Mouse (Mus musculus): ENCODE measurements around the gene Thtpa.

The Thtpa gene

DNA sequence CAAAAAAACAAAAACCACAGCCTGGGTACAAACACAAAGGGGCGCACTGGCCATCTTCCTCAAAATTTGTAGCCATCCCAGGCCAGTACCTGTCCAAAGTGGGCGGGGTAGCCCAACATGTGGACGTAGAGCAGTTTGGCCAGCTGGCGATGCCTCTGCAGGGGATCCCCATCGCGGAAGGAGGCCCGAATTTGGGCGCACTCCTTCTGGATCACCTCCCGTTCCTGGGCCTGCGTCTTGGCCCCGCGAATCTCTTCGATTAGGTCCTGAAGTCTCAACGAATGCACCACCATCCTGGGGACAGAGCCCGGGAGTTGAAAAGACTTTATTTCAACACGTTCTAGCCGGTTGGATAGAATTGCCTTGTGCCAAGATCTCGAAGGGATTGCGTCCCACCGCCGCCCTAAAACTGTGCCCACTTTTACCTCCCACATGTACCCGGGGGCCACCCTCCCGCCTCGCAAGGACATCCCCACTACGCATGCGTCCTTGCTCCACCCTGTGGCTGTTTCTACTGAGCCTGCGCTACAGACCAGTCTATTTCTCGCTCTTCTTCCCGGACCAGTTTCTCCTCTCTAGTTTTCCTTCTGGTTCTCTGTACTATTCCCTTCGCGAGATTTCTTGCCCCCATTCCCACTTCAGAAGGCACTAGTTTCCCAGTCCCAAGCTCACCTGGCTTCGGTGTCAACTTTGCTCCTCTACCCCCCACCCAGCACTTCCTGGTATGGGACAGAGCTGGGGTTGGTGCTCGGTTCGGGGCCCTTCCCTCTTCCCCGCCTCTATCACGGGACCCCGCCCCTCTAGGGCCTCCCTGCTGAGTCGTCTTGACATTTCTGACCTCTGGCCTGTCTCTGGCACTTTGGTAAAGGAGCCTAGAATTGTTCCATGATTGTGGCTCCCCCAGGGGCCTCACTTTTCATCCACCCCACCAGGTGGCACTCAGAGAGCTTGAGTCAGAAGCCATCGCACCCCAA is 11.5 kb downstream of the Thtpa start, which contains the start of gene Ap1g2:
Ap1g2 (minus strand) TSS at position 758 of the 974 bp plus-strand sequence.
- DNase-seq (ENCODE audit: low spot score), result peak; percentile 82

DNA sequence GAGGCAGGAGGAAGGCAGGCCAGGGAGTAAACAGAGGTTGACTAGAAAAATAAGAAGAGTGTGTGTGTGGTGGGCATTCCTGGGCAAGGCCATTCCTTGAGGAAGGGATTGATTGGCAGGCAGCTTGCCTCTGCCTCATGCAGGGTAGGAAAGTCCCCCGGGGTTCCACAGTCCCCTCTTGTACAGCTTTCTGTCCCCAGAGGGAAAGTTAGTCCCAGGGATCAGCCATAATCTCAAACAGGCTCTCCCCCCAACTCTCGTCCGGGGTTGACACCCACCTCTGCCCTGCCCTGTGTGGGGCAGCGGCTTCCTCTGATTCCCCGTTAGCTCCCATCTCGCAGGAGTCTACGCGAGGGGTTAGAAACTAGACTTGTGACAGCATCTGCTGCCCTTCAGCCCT is 12.4 kb downstream of the Thtpa start:
- DNase-seq (ENCODE audit: low spot score), result no peak

DNA sequence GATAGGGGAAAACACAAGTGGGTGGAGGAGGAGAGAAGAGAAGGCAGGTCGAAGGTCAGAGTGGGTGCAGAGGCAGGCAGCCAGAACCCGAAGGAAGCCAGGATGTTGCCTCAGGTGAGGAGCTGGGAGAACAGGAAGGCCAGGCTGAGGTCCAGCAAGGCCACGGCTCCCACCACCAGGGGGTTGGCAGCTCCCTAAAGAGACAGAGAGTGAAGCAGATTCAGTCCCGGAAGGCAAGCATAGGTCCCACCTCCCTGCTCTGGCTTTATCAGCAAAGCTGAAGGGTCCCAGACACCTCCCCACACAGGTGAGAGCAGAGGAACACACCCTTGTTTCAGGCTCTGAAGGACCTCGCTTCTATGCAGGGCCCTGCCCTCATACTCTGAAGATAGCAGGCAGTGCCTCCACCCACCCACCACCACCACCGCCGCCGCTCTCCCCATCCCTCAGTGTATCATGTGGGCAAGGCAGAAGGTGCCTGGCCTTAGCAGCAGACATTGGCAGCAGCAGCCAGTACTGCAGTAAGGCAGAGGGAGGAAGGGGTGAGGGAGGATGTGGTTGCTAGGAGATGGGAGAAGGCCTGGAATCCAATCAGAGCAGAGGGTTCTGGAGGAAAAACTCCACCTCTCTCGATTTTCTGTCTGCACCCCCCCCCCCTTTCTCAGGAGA is 13.8 kb downstream of the Thtpa start:
- peak; percentile 77 for DNase-seq (ENCODE audit: low spot score)

DNA sequence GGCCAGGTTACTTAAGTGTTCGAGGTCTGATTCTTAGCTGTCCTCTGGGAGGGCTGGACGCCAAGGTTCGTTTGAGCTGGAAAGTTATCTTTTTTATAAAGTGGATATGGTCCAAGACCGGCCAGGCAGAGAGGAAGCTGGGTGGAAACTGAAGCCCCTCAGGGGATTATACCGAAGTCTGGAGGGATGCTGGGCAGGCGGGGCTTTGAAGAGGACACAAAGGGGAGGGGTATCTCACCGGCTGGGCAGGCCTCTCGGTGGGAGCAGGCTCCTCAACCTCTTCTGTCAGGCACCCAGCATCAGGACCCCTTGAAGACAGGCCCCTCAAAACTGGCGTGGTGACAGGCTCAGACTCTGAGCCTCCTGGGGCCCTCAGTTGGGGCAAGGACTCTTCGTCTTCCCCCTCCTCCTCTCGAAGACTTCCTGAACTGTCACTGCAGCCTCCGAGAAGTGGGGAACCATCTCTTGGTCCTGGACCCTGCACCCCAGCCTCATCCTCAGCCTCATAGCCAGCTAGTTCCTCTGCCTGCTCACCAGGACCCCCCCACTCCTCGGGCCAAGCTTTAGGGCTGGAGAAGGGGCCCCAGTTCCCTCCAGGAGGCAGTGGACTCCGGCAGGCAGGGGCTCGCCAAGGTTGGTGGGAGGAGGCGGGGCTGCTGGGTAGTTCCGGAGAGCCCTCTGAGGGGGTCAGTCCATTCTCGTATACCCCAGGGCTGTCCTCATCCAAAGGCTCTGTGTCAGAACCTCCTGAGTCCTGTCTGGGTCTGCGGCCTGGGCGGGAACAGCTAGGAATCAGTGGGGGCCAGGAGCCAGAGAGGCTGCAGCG is 14.7 kb downstream of the Thtpa start:
- no peak for DNase-seq (ENCODE audit: low spot score)

DNA sequence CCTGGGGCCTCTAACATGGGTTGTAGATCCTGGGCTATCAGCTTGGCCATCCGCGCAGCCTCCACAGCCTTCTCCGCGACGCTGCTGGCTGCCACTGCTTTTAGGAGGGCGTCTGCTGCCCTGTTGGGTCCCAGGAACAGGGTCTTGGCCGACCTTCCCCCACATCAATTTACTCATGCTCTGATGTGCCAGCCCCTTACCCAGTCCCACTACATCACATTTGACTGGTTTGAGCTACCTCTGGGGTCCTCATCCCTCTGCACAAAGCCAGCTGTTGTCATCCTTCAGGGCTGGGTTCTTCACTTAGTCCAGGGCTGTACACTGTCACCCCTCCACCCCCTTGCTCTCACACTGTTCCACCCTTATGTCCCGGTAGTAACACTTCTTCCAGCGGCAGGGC is 15.5 kb downstream of the Thtpa start:
- DNase-seq (ENCODE audit: low spot score), result no peak

DNA sequence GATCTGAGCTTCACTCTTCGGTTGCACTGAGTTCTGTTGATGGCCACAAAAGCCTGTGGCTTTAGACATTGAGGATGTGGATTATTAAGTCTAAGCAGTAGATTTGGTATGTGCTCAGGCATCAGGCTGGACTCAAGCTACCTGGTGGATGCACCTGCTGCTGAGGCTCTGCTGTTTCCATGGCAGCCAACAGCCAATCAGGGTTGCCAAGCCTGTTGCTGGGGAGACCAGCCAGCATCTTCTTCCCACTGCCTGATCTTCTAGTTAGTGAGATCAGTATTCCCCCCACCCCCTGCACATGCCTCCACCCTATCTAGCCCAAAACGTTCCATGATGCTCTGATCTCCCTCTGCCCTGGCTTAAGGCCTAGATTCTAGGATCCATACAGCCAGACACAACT is 17.1 kb downstream of the Thtpa start:
- peak; percentile 68 for DNase-seq (ENCODE audit: low spot score)

DNA sequence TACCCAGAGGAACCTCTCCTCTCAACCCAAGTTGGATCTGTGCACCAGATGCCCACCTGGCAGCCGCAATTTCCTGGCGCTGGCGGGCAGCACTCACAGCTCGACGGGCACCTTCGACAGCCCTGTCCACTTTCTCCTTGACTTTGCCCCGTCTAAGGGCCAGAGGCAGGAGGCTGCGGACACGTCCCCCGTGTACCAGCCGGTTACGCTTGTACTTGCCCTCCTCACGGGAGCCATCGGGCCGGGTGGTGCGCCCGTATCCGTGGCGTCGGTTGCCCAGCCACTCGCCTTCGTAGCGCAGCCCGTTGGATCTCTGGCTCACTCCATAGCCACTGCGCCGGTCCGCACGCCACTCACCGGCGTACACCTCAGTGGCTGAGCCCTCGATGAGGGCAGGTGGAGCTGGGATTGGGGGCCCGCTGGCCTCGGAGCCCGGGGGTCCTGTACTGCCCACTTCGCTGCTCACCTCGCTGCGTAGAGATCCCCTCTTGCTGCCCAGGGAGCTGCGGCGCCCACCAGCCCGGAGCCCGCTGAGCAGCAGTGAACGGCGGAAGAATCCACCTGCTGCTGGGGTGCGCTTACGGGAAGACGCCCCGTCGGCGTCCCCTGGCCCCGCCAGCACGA is 18.9 kb downstream of the Thtpa start:
- DNase-seq (ENCODE audit: low spot score), result no peak

DNA sequence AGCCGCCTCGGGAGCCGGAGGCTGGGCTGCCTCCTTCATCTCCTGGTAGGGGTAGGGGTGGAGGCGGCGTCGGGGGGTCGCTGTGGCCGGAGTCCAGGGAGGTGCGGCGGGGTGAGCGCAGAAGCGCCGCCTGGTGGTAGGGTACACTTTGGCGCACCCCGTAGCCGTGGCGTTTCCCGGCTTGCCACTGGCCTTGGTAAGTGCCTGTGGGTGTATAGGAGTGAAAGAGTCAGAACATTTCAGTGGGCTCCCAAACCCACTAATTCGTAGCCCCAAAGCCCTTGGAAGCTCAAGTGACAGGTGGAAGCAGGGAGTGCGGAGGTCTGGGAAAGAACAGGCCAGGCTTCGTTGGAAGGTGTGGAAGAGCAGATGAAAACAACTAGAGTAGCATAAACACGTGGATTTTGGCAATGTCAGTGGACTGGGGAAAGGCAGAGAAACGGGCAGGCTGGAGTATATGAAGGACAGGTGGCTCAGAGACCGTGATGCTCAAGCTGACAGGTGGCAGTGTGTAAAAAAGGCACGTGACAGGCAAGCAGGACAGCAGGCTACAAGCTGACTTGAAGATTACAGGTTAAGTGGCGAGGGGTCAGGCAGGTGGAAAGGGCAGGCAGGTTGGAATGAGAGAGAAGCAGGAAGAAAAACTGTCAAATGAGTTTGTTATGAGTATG is 19.5 kb downstream of the Thtpa start:
- DNase-seq (ENCODE audit: low spot score), result no peak

DNA sequence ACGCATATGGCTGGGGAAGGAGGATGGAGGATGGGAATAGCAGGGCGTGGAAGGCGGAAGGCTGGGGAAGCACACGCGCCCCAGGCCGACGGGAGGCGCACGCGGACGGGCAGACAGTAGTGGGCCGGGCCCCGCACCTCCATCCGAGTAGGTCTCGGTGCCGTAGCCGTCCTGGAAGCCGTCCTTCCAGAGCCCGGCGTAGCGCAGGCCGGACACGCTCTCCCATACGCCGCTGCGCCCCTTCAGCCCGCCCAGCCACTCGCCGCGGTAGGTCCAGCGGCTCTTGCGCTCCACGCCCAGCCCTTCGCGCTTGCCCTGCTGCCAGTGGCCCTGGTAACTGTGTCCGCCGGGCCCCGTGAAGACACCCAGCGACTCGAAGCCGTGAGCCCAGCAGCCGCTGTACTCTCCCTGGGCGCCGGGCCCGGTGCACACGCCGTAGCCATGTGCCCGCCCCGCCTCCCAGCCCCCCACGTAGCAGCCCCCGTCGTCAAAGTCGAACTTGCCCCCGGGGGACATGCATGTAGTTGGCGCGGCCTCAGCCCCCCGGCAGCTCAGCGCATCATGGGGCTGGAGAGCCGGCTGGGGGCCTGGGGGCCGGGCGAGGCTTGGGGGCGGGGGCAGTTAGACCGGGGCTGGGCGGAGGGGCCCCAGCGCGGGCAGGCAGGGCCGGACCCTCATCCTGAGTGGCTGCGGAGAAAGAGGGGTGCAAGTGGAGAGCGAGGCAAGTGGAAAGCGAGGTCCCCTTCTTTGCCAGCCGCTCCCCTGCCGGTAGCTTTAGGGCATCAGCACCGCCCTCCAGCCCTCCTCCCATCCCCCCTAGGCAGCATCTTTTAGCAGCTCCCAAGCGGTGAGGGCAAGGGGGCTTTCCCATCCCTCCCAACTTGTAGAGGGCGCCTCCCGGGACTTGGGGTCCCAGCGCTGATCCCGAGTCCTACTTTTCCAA is 20.4 kb downstream of the Thtpa start:
- DNase-seq (ENCODE audit: low spot score), result no peak

DNA sequence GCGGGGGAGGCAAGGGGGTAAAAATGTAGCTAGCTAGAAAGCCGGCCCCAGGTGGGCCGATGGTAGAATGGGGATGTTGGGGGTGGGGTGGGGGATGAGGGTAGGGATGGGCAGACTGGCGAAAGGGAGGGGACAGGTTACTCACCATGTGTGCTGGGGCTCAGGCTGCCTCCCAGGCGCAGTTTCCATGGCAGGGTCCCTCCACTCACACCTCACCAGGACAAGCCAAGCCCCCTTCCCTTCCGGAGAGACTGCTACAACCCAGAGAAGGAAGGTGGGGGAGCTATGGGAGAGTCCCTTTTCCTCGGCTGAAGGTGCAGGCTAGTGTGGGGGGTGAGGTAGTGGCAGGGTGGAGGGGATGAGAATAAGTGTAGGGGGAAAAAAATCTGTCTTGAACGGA is 21.3 kb downstream of the Thtpa start:
- no peak for DNase-seq (ENCODE audit: low spot score)

DNA sequence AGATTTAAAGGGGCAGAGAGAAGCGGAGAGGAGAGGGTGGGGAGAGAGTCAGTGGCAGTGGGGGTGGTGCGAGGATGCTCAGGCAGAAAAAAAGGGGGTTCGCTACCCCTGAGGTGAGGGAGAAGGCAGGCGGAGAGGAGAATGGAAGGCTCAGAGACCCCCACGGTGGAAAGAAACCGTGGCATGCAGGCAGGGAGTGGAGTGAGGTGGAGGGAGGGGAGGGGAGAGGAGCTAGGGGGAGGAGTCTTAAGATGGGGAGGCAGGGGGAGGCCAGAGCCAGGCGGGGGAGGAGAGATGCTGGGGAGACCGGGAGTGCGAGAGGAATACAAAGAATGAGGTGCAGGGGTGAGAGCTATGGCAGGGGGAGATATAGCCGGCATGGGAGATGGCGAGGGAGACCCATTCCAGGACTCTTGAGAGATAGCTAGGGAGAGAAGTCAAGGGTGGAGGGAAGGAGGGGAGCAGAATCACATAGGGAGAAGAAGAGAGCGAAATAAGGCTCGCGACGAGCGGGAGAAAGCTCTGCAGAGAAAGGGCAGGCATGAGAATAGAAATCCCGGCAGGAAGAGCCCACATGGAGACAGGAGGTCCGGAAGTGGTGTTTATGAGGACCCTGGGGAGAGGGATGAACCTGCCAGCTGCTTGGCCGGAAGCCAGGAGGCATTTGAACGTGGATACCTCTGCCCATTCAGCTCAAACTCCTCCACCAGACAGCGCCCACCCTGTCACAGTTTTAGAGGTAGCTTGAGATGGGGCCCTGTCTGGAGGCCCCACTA is 22.0 kb downstream of the Thtpa start, which contains the start of gene Jph4:
Jph4 (minus strand) TSS at position 511 of the 776 bp plus-strand sequence.
- DNase-seq (ENCODE audit: low spot score), result no peak

DNA sequence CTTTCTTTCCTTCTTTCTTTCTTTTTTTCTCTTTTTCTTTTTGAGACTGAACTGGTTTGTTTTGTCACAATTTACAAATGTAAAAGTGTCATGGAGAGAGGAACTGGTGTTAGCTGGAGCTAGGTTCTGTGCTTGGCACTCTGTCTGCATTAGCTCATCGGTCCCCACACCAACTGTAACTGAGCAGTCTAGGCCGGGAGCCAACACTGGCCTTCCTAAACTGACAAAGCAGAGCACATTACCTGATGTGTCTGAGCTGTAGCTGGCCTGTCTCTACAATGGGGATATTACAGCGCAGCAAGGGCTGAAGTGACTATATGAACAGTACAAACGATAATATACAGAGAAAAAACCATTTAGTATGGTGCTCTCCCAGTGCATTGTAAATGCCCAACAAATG is 24.3 kb downstream of the Thtpa start:
- no peak for DNase-seq (ENCODE audit: low spot score)

DNA sequence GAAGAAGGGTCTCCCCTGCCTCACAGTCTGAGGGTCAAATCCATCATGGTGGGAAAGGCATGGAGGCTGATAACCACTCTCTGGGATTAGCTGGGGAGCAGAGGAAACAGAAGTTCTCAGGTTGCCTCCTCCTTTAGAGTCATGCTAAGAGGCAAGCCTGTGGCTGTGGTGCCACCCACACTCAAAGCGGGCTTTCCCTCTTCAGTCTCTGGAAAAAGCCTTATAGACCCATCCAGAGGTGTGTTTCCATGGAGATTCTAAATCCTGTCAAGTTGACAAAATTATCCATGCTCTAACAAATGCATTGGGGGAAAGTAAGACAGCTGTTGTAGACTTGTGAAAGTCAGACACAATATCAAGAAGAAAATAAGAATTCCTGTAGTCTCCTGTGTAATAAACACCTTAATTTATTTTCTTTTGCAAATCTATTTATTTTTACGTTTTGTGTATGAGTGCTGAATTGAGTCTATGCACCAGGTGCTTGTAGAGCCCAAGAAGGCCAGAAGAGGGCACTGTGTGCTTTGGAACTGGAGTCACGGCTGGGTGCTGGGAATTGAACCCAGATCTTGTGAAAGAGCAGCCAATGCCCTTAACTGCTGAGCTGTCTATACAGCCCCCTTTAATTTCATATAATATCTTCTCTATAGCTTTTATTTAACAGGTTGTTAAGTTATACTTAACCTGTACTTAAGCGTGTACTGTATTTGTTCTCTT is 25.0 kb downstream of the Thtpa start:
- DNase-seq (ENCODE audit: low spot score), result no peak

DNA sequence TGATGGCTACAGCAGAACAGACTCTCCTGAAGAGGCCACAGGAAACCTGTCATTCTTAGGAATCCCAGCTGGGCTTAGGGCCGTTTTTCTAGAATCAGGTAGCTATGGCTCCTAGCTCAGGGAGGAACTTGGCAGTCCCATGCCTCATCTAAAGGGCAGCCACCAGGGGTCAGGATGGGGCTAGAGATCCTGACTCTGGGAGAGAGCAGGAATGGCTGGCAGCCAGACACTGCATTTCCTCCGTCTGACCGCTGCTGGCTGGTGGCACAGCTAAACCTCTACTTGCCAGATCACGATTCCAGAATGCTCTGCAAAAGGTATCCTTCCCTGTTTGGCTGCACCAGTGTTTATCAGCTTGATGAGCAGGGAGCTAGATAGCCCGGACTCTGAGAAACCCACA is 27.4 kb downstream of the Thtpa start:
- DNase-seq (ENCODE audit: low spot score), result no peak

DNA sequence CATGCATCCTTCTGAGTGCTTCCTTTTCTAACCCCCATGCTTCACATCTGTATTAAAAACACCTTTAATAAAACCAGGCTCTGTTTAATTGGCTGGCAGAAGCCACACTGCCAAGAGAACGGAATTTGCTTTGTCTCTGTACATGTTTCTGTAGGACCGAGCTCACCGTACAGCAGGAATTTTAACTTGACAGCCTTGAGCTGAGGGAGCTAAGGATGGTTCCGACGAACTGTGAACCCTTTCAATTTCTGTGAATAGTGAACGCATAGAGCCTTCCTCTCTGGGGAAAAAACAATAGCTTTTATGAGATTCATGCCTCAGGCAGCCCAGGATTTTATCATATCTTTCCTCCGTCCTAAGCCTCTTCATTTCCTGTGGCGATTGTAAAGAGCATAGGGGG is 27.8 kb downstream of the Thtpa start:
- no peak for DNase-seq (ENCODE audit: low spot score)

DNA sequence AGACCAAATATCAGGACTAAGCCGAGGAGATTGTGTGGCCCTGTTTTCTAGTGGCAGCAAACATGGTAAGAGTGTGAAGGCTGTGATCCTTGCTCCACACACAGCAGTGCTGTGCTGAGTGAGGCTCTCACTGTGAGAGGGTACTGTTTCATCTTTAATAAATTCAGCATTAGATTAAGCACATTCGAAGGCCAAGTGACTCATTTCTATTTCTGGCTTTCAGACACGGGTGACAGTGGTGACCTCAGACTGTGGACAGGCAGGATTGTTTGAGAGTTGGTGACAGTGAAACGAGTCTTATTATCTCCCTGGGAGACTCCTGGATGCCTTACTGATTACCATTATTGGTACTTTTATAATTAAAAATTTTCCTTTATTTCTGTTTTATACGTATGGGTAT is 31.1 kb downstream of the Thtpa start:
- no peak for DNase-seq (ENCODE audit: low spot score)

DNA sequence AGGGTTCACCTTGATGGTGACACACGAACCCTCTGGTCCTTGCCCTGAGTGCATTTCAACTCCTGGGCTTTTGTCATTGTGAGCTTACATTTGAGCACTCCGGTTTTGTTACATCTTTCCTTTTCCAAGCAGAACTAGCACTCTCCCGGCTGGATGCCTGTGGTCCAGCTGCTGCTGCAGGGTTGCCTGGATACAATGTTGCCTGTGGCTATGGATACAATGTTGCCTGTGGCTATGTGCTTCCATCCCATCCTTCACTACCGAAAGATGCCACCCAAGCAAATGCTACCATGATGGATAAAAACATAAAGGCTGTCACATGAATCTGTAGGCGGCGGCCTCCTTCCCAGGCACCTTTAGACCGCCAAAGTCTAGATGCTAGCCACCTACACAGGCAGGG is 31.9 kb downstream of the Thtpa start:
- DNase-seq (ENCODE audit: low spot score), result no peak

DNA sequence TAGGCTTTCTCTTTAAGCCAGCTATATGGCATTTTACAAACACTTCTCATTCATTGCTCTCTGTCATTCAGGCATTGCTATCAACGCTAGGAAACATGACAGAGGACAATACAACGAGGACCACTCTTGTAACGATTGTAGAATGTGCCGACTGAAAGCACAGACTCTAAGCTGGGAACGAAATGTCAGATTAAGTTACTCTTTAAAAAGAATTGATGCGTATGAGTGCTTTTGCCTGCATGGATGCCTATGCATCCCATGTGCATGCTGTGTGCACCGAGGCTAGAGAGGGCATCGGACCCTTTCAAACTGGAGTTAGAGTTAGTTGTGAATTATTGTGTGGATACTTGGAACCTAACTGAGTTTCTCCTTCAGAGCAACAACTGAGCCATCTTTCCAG is 41.1 kb downstream of the Thtpa start:
- DNase-seq (ENCODE audit: low spot score), result no peak

DNA sequence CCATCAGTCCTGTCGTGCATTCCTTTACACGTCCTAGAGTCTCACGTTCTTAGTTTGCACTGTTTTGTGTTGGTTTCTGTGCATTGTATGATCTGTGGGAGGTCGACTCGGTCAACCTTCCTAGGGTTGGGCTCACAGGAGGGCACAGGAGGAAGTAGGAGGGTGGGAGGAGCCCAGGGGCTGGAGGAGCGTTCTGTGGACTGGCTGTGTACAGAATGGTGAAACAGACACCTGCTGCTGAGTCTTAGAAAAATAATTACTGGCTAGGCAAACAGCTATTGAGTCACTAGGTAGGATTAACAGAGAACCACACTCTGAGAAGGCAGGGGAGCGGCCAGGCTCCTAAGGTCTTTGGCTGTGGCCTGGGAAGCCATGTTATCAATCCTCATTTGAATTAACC is 44.7 kb downstream of the Thtpa start:
- no peak for DNase-seq (ENCODE audit: low spot score)

All from left cerebral cortex, adult 11 months (tissue).